Mouse (Mus musculus) subcutaneous adipose tissue, adult 2 months (tissue): ENCODE data around the gene Luc7l3. TPM values are rescaled to one million over a fixed set of nuclear protein-coding genes. Genes with fewer than 3 reads are reported as not detected.

Experiments used
- polyA plus RNA-seq: library from polyadenylated mRNA; depleted of rRNA; stranded (reverse); fragments of >200 nt; gene quantifications from 2 replicates; pipeline ENCODE4 v1.2.3, GENCODE M21; 2012; ENCODE audit warnings: low replicate concordance; rRNA removed

Gene Luc7l3
- 10.6 and 18.1 TPM in 2 replicates for polyA plus RNA-seq

GRCm38 (mm10) chr11:94321931-94322400 lies at the start of gene Luc7l3:
TSS of gene Luc7l3 (minus strand) at chr11:94321988.

GRCm38 (mm10) chr11:94327693-94328643 lies 6.2 kb upstream of the Luc7l3 start, which contains the start of gene Ankrd40:
TSS of gene Ankrd40 (plus strand) at chr11:94328001.

GRCm38 (mm10) chr11:94281199-94282181 lies 40.3 kb downstream of the Luc7l3 start, which contains the start of gene Gm21885:
TSS of gene Gm21885 (plus strand) at chr11:94281873.

GRCm38 (mm10) chr11:94245955-94246788 lies 75.6 kb downstream of the Luc7l3 start, which contains the start of gene Wfikkn2:
TSS of gene Wfikkn2 (minus strand) at chr11:94246005.

Other genes starting within 250 kb of the Luc7l3 start
- gene Tob1, start 110.5 kb downstream of the Luc7l3 start, polyA plus RNA-seq = 31.5 and 43.4 TPM in 2 replicates
- gene Wfikkn2, start 76.0 kb downstream of the Luc7l3 start, polyA plus RNA-seq = 0.73 and 8.2 TPM in 2 replicates
- not detected in 2 replicates for gene Gm21885, start 40.1 kb downstream of the Luc7l3 start, polyA plus RNA-seq
- gene Ankrd40, start 6.0 kb upstream of the Luc7l3 start, polyA plus RNA-seq = 146 and 211 TPM in 2 replicates
- gene Abcc3, start 71.0 kb upstream of the Luc7l3 start, polyA plus RNA-seq = 11.5 and 52.1 TPM in 2 replicates
- 10.7 and 166 TPM in 2 replicates for gene Cacna1g, start 152.2 kb upstream of the Luc7l3 start, polyA plus RNA-seq
- gene Spata20, start 164.2 kb upstream of the Luc7l3 start, polyA plus RNA-seq = 0.05 and 0.50 TPM in 2 replicates
- 0.07 and 12.9 TPM in 2 replicates for gene Epn3, start 178.0 kb upstream of the Luc7l3 start, polyA plus RNA-seq
- 0.10 and 1.0 TPM in 2 replicates for gene Mycbpap, start 199.8 kb upstream of the Luc7l3 start, polyA plus RNA-seq
- 12.5 and 13.0 TPM in 2 replicates for gene Rsad1, start 227.3 kb upstream of the Luc7l3 start, polyA plus RNA-seq
- gene Chad, start 243.1 kb upstream of the Luc7l3 start, polyA plus RNA-seq = 0.13 TPM in 1 of 2 replicates, not detected in the other